Mouse (Mus musculus) megakaryocyte progenitor cell, adult 5-6 weeks (primary cell): ENCODE results near the gene Spon1. TPM values are rescaled to one million over a fixed set of nuclear protein-coding genes. Genes with fewer than 3 reads are reported as not detected.

Source experiments
- ATAC-seq: replicated peaks from 2 replicates; pipeline ENCODE4 v1.8.0; 2016; ENCODE audit warnings: mild to moderate bottlenecking, moderate TSS enrichment, inconsistent platforms; ENCODE audit not compliant: poor library complexity
- total RNA-seq, 2 experiments: library from RNA; stranded (forward) in 1 of 2; stranded (reverse) in 1 of 2; fragments of 157-497, 149-512 nt in 1 of 2; fragments of 200-1000 nt in 1 of 2; gene quantifications; 2 replicates each; pipeline versions ENCODE4 v1.2.3 to v1.2.4; 2015 to 2017

Spon1 gene
- total RNA-seq, 2 experiments from 2014 or later, result not detected

- ATAC-seq, result no peak
These were observed 135.7 kb downstream of the Spon1 start for GRCm38 (mm10) chr7:113901511-113901910.

DNA sequence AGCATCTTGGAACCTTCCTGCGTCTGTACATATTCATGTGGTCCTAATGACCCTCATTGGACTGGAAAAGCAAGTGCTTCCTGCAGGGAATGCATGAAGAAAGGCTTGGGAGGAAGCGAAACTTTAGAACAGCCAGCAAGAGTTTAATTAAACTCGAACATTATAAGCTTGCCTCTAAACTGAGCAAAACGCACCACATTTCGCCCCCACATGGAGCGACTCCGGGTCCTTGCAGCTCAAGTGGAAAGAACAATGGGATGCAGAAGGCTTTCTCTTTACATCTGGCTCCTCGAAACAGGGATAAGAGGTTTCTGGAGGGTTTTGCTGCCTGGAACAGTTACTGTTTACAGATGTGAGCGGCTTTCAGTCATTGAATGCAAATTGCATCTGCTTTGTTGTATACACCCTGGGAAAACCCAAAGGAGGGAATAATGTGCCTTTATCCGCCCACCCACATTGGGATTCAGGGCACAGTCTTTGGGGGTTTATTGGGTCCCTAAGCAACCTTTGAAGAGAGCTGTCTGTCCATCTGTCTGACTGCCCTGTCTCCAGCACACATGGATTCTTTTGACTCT is 136.2 kb downstream of the Spon1 start:
- ATAC-seq, result no peak

DNA sequence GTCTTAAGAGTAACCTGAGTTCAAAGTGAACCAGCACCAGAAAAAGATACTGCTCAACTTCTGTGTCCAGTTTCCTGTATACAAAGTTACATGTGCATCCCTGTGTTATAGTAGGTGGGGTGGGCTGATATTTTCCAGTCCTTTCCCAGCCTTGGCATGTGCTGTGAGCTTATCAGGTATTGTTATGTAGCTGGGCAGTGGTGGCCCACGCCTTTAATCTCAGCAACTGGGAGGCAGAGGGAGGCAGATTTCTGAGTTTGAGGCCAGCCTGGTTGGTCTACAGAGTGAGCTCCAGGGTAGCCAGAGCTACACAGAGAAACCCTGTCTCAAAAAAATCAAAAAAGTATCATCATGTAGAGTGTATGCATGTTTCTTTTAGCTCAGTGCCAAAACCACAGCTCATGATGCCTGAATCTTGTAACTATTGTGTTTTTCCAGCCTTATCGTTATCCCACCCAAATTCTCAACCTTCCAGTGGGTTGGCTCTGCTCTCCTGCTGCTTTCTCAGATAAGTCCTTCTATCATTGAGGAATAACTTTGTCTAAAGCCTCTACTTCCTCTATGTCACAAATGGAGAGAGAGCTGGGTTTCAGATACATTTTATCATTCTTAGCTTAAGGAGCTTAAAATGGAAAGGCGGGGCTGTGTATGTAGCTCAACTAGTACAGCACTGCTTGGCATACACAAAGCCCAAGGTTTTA is 137.5 kb downstream of the Spon1 start:
- no peak for ATAC-seq

DNA sequence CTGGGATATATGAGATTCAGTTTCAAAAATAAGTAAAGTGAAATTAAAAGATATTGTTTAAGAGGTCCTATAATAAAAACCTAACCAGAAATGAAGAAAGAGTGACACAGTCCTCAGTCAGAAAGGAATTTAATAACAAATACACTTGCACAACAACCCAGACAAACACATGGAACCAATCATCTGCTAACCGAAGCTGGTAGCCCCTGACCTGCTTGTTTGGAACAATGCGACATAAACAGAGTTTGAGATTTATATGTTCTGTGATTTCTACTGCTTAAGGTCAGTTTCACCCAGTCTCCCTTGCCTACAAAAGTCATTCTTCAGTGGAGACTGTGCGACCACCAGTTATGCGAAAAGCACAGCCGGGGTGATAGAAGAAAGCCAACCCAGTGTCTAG is 138.1 kb downstream of the Spon1 start:
- ATAC-seq, result no peak

DNA sequence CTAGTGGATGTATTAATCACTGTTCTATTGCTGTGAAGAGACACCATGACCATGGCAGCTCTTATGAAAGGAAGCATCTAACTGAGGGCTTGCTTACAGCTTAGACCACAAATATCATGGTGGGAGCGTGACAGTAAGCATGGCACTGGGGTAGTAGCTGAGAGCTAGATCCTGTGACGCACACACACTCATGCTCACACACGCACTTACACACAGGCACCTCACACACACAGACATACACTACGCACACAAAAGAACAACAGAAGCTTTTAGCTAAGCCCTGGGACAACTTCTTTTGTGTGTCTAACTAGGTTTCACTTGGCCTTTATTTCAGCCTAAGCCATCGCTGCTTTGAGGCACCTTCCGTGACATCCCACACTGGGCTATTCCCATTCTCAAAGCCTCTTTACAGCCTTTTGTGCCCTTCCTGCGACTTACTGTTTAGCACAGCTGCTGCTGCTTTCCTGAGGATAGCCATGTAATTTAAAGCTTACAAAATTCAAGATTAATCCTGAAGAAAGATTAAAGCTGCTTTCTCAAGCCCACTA is 138.6 kb downstream of the Spon1 start:
- no peak for ATAC-seq

GRCm38 (mm10) chr7:113909161-113909825 is 143.5 kb downstream of the Spon1 start:
- ATAC-seq, result no peak

DNA sequence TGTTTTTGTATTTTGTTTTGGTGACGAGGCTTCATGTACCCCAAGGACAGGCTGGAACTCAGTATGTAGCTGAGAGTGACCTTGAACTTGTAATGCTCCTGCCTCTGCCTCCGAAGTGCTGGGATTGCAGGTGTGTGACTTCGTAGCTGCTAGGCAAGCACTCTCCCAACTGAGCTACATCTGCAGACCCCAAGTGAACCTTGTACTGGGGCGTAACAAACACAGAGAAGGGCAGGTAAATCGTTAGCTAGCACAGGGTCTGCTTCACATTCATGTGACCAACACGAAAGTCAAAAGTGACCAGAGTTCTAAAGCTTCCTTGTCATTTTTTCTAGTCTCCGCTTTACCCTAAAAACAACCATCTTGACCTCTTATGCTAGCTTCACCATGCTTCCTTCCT is 145.1 kb downstream of the Spon1 start:
- no peak for ATAC-seq

DNA sequence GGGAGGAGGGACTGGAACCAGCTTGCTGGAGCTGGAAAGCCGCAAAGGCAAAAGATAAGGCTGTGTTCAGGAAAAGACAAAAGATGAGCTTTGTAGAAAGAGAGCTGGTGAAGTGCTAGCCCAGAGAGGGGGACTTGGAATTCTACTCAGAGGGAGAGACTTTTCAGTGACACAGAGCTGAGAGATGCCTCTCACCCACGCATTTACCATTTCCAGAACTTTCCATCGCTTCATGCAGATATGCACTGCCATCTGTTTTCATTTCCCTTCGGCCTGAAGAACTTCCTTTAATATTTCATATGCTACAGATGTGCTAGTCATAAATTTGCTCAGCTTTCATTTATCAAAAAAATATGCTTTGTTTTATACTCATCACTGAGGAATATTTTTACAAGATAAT is 150.1 kb downstream of the Spon1 start:
- ATAC-seq, result no peak

- no peak for ATAC-seq
These were observed 153.1 kb downstream of the Spon1 start for GRCm38 (mm10) chr7:113918916-113919315.

- ATAC-seq, result no peak
These were observed 153.7 kb downstream of the Spon1 start for GRCm38 (mm10) chr7:113919505-113919904.

GRCm38 (mm10) chr7:113920056-113920455 is 154.3 kb downstream of the Spon1 start:
- ATAC-seq, result no peak

- no peak for ATAC-seq
These were observed 158.8 kb downstream of the Spon1 start for GRCm38 (mm10) chr7:113924561-113924960.

DNA sequence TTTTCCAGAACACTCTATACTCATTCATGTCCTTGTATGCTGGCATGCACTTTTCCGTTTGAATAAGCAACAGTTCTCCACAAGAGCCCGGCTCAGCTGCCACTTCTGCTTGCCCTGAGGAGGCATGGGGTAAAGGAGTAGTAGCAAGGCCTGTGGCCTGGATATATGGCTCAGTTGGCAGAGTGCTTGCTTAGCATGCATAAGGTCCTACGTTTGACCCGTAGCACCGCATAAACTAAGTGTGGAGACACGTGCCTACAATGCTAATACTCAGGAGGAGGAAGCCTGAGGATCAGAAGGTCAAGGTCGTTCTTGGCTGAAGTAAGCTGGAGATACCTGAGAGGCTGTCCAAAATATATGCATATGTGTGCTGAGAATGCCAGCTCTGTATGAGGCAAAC is 185.1 kb downstream of the Spon1 start:
- ATAC-seq, result no peak

- no peak for ATAC-seq
These were observed 189.6 kb downstream of the Spon1 start for GRCm38 (mm10) chr7:113955431-113955830.

DNA sequence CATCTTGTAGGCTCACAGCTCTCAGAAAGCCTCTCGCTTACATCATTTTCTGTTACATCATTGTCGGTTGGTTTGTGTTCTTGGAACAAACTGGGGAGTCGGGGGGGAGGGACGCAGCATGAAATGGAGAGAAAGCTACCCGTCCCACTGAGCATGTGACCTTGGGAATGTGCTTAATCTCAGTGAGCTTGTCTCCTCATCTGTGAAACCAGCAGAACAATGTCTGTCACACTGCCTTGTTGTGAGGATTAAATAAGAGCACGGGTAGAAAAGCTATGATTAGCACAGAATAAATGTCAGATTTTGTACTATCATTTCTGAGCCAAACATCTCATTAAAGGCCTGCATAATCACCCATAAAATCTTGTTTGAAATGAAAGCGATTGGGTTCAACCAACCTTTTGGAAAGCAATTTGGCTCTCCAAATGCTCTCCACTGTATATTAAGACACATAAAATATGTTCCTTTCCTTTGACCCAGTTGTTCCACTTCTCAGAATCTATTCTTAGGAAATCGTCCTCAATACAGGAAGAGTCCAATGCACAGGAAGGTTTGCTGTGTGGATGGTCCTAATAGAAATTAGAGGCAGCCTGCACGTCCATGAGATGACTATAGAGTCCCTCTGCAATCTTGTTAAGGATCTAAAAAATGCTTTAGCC is 195.2 kb downstream of the Spon1 start:
- no peak for ATAC-seq

DNA sequence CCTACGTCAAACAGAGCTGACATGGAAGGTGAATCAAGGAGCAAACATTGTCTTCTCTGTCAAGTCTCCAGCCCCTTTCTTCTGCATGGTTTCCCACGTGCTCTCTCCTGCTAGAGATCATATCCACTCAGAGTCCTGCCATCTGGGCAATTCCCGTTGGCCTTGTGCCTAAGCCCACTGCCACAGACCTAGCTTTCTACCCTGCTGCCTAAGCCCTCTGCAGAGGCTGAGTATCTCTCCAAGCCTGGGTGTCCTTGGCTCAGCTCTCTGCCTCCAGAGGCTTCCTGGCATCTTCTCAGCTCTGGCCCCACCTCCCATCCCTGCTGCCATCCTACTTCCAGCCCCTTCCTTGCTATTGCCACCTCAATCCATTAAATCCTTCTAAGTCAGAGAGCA is 195.7 kb downstream of the Spon1 start:
- ATAC-seq, result no peak

DNA sequence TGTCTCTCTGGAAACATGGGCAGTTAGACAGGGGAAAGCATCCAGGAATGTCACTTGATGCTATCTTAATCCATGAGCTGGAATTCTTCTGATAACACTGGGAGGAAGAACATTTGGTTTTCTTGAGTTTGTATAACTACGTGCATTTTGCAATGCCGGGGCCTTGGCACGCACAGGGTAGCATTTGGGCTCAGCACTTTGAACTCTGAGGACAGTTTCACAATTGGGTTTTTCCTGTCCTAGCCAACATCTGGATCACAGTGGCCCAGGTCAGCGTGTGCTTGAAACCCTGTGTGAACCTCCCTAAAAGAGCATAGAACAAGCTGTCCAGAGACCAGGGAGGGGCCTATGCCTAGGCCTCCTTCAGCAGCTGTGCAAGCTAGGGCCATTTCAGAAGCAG is 196.3 kb downstream of the Spon1 start:
- ATAC-seq, result no peak

DNA sequence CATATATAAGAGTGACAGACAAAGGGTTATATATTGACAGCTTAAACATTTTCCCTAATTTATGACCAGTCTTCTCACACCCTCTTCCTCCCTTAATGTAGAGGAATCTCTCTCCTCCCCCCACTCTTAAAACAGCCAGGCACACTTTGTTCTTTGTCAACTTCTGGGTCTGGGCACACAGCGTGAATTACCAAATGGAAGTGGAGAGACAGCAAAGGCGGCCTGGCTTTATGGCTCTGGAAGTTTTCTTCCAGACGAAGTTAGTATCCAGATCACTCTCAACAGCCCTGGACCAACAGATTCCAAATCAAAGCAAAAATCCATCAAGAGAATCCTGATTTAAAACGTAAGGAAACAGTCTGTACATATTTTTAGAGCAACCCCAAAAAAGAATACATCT is 198.0 kb downstream of the Spon1 start:
- ATAC-seq, result no peak

- no peak for ATAC-seq
These were observed 199.8 kb downstream of the Spon1 start for GRCm38 (mm10) chr7:113965625-113966024.

- no peak for ATAC-seq
These were observed 203.4 kb downstream of the Spon1 start for GRCm38 (mm10) chr7:113969182-113969581.

GRCm38 (mm10) chr7:113972536-113972935 is 206.7 kb downstream of the Spon1 start:
- ATAC-seq, result no peak
